Mouse (Mus musculus) C2C12 (cell line): ENCODE measurements around the gene Ddx56.
A peak's percentile ranks its signal among the peaks of the same experiment; 100 is the strongest.

Experiments used
- CTCF ChIP-seq: IDR thresholded peaks from one replicate; pipeline ENCODE4 v1.5.1; 2011; ENCODE audit not compliant: control insufficient read depth, insufficient read depth, insufficient read length
- MAX ChIP-seq: IDR thresholded peaks from one replicate; pipeline ENCODE4 v1.6.1; 2011; ENCODE audit warnings: mild to moderate bottlenecking, control low read depth
- MYOD1 ChIP-seq: IDR thresholded peaks from one replicate; pipeline ENCODE4 v1.6.1; 2011; ENCODE audit warnings: low read depth; ENCODE audit not compliant: control insufficient read depth, insufficient read length

GRCm38 (mm10) chr11:6261434-6262082, 6.0 kb downstream of the Ddx56 start:
- no peak for TF ChIP-seq MAX
- TF ChIP-seq CTCF: peak; percentile 79
- TF ChIP-seq MYOD1: no peak
